Mouse (Mus musculus) ES-Bruce4 (cell line): ENCODE results near the gene Derl2.

ENCODE experiments used
- CTCF ChIP-seq: IDR thresholded peaks from one replicate; pipeline ENCODE4 v1.8.1; 2011; ENCODE audit warnings: low read depth, low read length
- POLR2A ChIP-seq: IDR thresholded peaks from one replicate; pipeline ENCODE4 v1.8.1; 2011; ENCODE audit warnings: low read length; ENCODE audit not compliant: insufficient read depth

- TF ChIP-seq POLR2A (no peak), CTCF (peak; percentile 9)
Measured at GRCm38 (mm10) chr11:70970560-70971540, 48.8 kb downstream of the Derl2 start.
